12 mouse cellular contexts compared by ENCODE assay signal in the genomic region with DNA sequence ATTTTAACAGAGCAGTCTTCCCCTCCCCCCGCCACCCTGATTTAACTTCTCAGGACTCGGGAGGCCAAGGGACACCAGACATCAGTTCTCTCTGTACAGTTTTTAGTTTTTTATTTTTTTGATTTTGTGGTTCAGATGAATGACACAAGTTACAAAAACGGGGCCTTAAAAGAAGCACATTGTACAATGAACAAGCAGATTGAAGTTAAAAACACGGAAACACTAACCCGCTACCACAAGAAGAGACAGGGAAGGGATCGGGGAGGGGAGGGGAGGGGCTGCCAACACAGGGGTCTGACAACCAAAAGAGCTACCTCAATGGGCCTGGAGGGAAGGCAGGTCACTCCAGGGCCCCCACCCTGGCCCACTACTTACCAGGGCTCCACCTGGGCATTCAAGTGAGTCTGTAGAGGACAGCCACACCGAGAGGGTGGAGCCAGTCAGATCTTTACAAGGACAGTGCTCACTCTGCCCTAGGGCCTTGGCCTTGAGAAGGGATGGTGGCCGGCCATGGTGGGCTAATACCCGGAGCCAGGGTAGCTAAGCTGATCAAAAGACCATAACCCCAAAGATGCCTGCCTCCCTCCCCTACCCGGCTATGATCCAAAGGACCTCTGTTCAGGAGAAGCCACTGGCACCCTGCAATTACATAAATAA. TPM values are rescaled to one million over a fixed set of nuclear protein-coding genes. Genes with fewer than 3 reads are reported as not detected.
DNase-seq lines count a peak whose midpoint lies in the region; ATAC-seq lines count a peak whose summit lies in the region.
"Had no signal": no experiment of that assay in that cellular context is flagged by ENCODE, and none has a peak within 500 bp of the region (broad histone marks: within the 10 kb centered on the region; RNA-seq: fewer than 3 reads in every experiment).

No protein-coding gene starts in this region.

- H3K27ac ChIP-seq in forebrain, embryonic 10.5 days = peak overlapping the region; percentile 66; the same call in 1 of the 2 replicates
- H3K27ac ChIP-seq in forebrain, embryonic 16.5 days (ENCODE audit: low read length) = no peak overlapping the region
- H3K27ac ChIP-seq in forebrain, embryonic 14.5 days (ENCODE audit: low read depth, low read length) = no peak overlapping the region
- H3K27ac ChIP-seq in heart, embryonic 10.5 days = no peak overlapping the region

- no peaks in the 10 kb centered on the region for H3K9me3 ChIP-seq in forebrain, embryonic 10.5 days
- no peaks in the 10 kb centered on the region for H3K9me3 ChIP-seq in forebrain, embryonic 16.5 days (ENCODE audit: control insufficient read depth, low read length)
- no peaks in the 10 kb centered on the region for H3K9me3 ChIP-seq in forebrain, embryonic 14.5 days (replicated peaks; ENCODE audit: control insufficient read depth, low read length)
- no peaks in the 10 kb centered on the region for H3K9me3 ChIP-seq in heart, embryonic 10.5 days

- no peak for ATAC-seq in forebrain, embryonic 16.5 days
- ATAC-seq in forebrain, embryonic 14.5 days = peak; percentile 30; the same call in 1 of the 2 replicates

- WGBS in forebrain, embryonic 10.5 days = 60% methylated on average over 10 of the region's 10 CpGs
- WGBS in forebrain, embryonic 16.5 days = 63% methylated on average over 10 of the region's 10 CpGs
- 70% methylated on average over 10 of the region's 10 CpGs for WGBS in forebrain, embryonic 14.5 days
- WGBS in heart, embryonic 10.5 days = 69% methylated on average over 10 of the region's 10 CpGs

- H3K36me3 ChIP-seq in forebrain, embryonic 10.5 days (replicated peaks) = peaks cover 47% of the 10 kb centered on the region
- H3K36me3 ChIP-seq in forebrain, embryonic 16.5 days (ENCODE audit: control insufficient read depth, insufficient read depth) = peaks cover 15% of the 10 kb centered on the region
- peaks cover 44% of the 10 kb centered on the region for H3K36me3 ChIP-seq in forebrain, embryonic 14.5 days (ENCODE audit: control insufficient read depth, insufficient read depth, low read length)
- peaks cover 34% of the 10 kb centered on the region for H3K36me3 ChIP-seq in heart, embryonic 10.5 days

- H3K4me1 ChIP-seq in forebrain, embryonic 10.5 days = peaks cover 29% of the 10 kb centered on the region
- H3K4me1 ChIP-seq in forebrain, embryonic 16.5 days (replicated peaks; ENCODE audit: control insufficient read depth, insufficient read depth, low read length) = no peaks in the 10 kb centered on the region
- H3K4me1 ChIP-seq in forebrain, embryonic 14.5 days (ENCODE audit: control insufficient read depth, insufficient read depth, low read length) = no peaks in the 10 kb centered on the region
- peaks cover 37% of the 10 kb centered on the region for H3K4me1 ChIP-seq in heart, embryonic 10.5 days

- H3K9ac ChIP-seq in forebrain, embryonic 16.5 days (replicated peaks; ENCODE audit: low read depth, low read length) = no peak overlapping the region
- H3K9ac ChIP-seq in forebrain, embryonic 14.5 days (ENCODE audit: low read length) = no peak overlapping the region

- H3K4me2 ChIP-seq in forebrain, embryonic 16.5 days (ENCODE audit: low read length) = no peak overlapping the region
- H3K4me2 ChIP-seq in forebrain, embryonic 14.5 days (ENCODE audit: low read length) = no peak overlapping the region

- DNase-seq in forebrain, embryonic 10.5 days (ENCODE audit: extremely low spot score, low spot score) = no peak
- DNase-seq in ovary, postnatal 36 days (ENCODE audit: low spot score) = peak; percentile 52
- DNase-seq in ovary, postnatal 10 days (ENCODE audit: low spot score) = no peak
- no peak for DNase-seq in forebrain, embryonic 14.5 days (ENCODE audit: low spot score)
- peak; percentile 53 for DNase-seq in naive thymus-derived CD4-positive, alpha-beta T cell, adult 2 months (ENCODE audit: low read depth)
- DNase-seq in heart, embryonic 10.5 days (ENCODE audit: low spot score) = no peak
- DNase-seq in heart, adult 11 months = no peak
- DNase-seq: cerebellum, postnatal 36 days; heart, postnatal 36 days; lung, adult 2 months; thymus, adult 18-20 months had no signal

- H3K27me3 ChIP-seq in forebrain, embryonic 10.5 days (ENCODE audit: poor library complexity, severe bottlenecking) = peaks cover under 1% of the 10 kb centered on the region
- no peaks in the 10 kb centered on the region for H3K27me3 ChIP-seq in forebrain, embryonic 16.5 days (replicated peaks; ENCODE audit: control insufficient read depth, insufficient read depth, low read length)
- no peaks in the 10 kb centered on the region for H3K27me3 ChIP-seq in forebrain, embryonic 14.5 days (replicated peaks; ENCODE audit: control insufficient read depth, insufficient read depth, low read length)
- peaks cover 11% of the 10 kb centered on the region for H3K27me3 ChIP-seq in heart, embryonic 10.5 days (ENCODE audit: insufficient read depth, poor library complexity, severe bottlenecking)

- H3K4me3 ChIP-seq in forebrain, embryonic 10.5 days = no peak overlapping the region
- H3K4me3 ChIP-seq in forebrain, embryonic 16.5 days (replicated peaks; ENCODE audit: low read length) = no peak overlapping the region
- H3K4me3 ChIP-seq in forebrain, embryonic 14.5 days (ENCODE audit: low read depth, low read length) = no peak overlapping the region
- H3K4me3 ChIP-seq in heart, embryonic 10.5 days = no peak overlapping the region

RNA-seq across cellular contexts. Expression of a gene that starts 15.0 kb away (rescaled TPM):
- polyA plus RNA-seq in forebrain, embryonic 10.5 days (2016; fragmentation: Nextera tagmentation; extraction: Ambion mirVana) = 41.5 and 42.5 TPM in 2 replicates
- polyA plus RNA-seq in forebrain, embryonic 16.5 days (2015; fragmentation: Nextera tagmentation; extraction: Ambion mirVana) = 36.6 and 38.4 TPM in 2 replicates
- polyA plus RNA-seq in forebrain, embryonic 14.5 days (2014; fragmentation: Nextera tagmentation; extraction: Ambion mirVana) = 18.9 and 28.4 TPM in 2 replicates
- polyA plus RNA-seq in heart, embryonic 10.5 days (2016; fragmentation: Nextera tagmentation; extraction: Ambion mirVana) = 25.0 and 30.2 TPM in 2 replicates

RNA-seq across cellular contexts. Expression of a gene that starts 15.2 kb away (rescaled TPM):
- 4.4 and 6.8 TPM in 2 replicates for polyA plus RNA-seq in forebrain, embryonic 10.5 days (2016; fragmentation: Nextera tagmentation; extraction: Ambion mirVana)
- polyA plus RNA-seq in forebrain, embryonic 16.5 days (2015; fragmentation: Nextera tagmentation; extraction: Ambion mirVana) = 10.4 and 16.9 TPM in 2 replicates
- polyA plus RNA-seq in forebrain, embryonic 14.5 days (2014; fragmentation: Nextera tagmentation; extraction: Ambion mirVana) = 11.2 and 14.2 TPM in 2 replicates
- polyA plus RNA-seq in heart, embryonic 10.5 days (2016; fragmentation: Nextera tagmentation; extraction: Ambion mirVana) = 4.7 and 6.6 TPM in 2 replicates

Comparison
In these comparisons a context has a peak if more than half of its experiments do, and no peak if none do; other contexts are left out.
1. DNase-seq: peak in ovary, postnatal 36 days (single experiment) and naive thymus-derived CD4-positive, alpha-beta T cell, adult 2 months (single experiment); none in forebrain, embryonic 10.5 days (single experiment), ovary, postnatal 10 days (single experiment), forebrain, embryonic 14.5 days (single experiment), heart, embryonic 10.5 days (single experiment) and heart, adult 11 months (single experiment).